Mouse (Mus musculus): ENCODE results near the gene Kmt5a.

DNA sequence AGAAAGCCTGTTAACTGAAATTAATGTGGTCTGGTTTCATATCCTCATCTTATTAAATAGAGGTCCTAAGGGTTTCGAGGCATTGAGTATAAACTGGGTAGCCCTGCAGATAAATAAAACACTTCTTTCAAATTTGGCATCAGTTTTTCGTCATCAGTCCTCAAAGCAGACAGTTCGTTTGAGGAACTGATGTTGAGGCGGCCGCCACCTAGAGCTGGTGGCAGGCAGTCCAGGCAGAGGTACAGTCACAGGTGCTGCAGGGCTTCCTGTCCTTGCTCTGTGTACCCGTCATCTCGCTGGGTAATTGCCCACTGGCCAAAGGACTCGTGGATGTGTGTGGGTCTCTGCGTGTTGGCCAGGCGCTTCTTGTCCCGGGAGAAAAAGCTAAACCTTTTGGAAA, 53.7 kb downstream of the Kmt5a start:
- no peak for TF ChIP-seq POLR2A (IDR thresholded peaks at IDR 0.05; ENCODE audit: borderline replicate concordance, control insufficient read depth, low read depth, low read length)
- peak; percentile 56 for TF ChIP-seq CTCF (IDR thresholded peaks at IDR 0.05; ENCODE audit: control insufficient read depth, insufficient read depth, low read length)

All from bone marrow, adult 2 months (tissue).